Mouse (Mus musculus) hindbrain, postnatal 0 days (tissue): Measurements from ENCODE around the gene Tent5c. TPM values are rescaled to one million over a fixed set of nuclear protein-coding genes. Genes with fewer than 3 reads are reported as not detected.

Source experiments
- ATAC-seq: fragments of 200-750 bp; cut with Nextera tagmentation; 2 replicates; pipeline ENCODE4 v1.8.0; 2017; ENCODE audit warnings: mild to moderate bottlenecking, moderate TSS enrichment, moderate library complexity
- DNase-seq: peaks from one replicate; pipeline ENCODE4 v3.0.0-alpha.2; 2015; ENCODE audit warnings: low spot score
- H3K27ac ChIP-seq: fragments of 300-500 bp; sonication (generic); 2 replicates; pipeline ENCODE4 v1.5.1; 2014; ENCODE audit warnings: mild to moderate bottlenecking
- H3K27me3 ChIP-seq: fragments of 300-500 bp; sonication (generic); 2 replicates; pipeline ENCODE4 v1.6.1; 2014; ENCODE audit warnings: low read length, mixed read lengths; ENCODE audit not compliant: insufficient read depth
- H3K36me3 ChIP-seq: fragments of 300-500 bp; sonication (generic); 2 replicates; pipeline ENCODE4 v1.6.1; 2014; ENCODE audit warnings: low read length, mixed read lengths; ENCODE audit not compliant: insufficient read depth
- H3K4me1 ChIP-seq: fragments of 300-500 bp; sonication (generic); 2 replicates; pipeline ENCODE4 v1.6.1; 2014; ENCODE audit warnings: antibody characterized with exemption, low read length, mixed read lengths; ENCODE audit not compliant: insufficient read depth
- H3K4me2 ChIP-seq: fragments of 300-500 bp; sonication (generic); 2 replicates; pipeline ENCODE4 v1.6.1; 2014; ENCODE audit warnings: low read depth, mild to moderate bottlenecking, low read length, moderate library complexity, mixed read lengths
- H3K4me3 ChIP-seq: fragments of 300-500 bp; sonication (generic); 2 replicates; pipeline ENCODE4 v1.5.1; 2014; ENCODE audit warnings: low read length
- H3K9ac ChIP-seq: fragments of 300-500 bp; sonication (generic); replicated peaks from 2 replicates; pipeline ENCODE4 v1.6.1; 2014; ENCODE audit warnings: mild to moderate bottlenecking, low read length, moderate library complexity, mixed read lengths
- H3K9me3 ChIP-seq: fragments of 300-500 bp; sonication (generic); 2 replicates; pipeline ENCODE4 v1.6.1; 2016; ENCODE audit warnings: low read length, mixed read lengths
- CTCF ChIP-seq: IDR thresholded peaks from 2 replicates; pipeline ENCODE4 v1.5.1; 2016; ENCODE audit warnings: antibody characterized with exemption, control low read depth, low read depth
- WGBS: fragments of 180-500 bp; shearing (Covaris S2); extraction: QIAGEN DNeasy Blood & Tissue Kit; methylation state at CpG from one replicate; pipeline ENCODE4 v1.1.7; 2014; 5-methylcytosine and 5-hydroxymethylcytosine counted together
- polyA plus RNA-seq: library from polyadenylated mRNA; unstranded; fragments of >200 nt; fragmentation: Nextera tagmentation; extraction: Ambion mirVana; gene quantifications from 2 replicates; pipeline ENCODE4 v1.2.1, GENCODE M21; 2015
- total RNA-seq: library from RNA; depleted of rRNA; stranded (reverse); fragments of >200 nt; gene quantifications from 2 replicates; pipeline ENCODE4 v1.2.3, GENCODE M21; 2014

The Tent5c gene
- total and polyA plus RNA-seq, 2 experiments from 2014 or later, result 1.2 to 3.7 TPM

DNA sequence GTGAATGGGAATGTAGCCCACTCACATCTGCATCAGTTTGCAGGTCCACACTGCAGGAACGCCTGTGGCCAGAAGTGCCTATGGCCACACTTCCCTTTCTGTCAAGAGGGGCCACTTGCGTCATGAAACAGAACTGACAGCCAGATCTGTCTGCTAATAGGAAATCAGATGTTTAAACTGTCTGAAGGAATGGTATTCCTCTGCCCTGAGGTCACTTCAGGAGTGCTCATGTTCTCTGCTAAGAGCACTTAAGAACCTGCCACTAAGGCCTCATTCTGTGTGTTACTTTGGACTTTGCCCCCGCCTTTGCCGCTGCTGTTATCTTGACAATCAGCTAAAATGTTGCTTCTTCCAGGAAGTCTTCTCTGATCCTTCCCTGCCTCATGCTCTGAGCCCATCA is 48.4 kb downstream of the Tent5c start:
- Histone ChIP-seq H3K9ac (no peak overlapping the region), H3K4me2 (no peak overlapping the region), H3K27me3 (no peaks in the 10 kb centered on the region), H3K27ac (no peak overlapping the region), H3K4me1 (no peaks in the 10 kb centered on the region), H3K4me3 (no peak overlapping the region), H3K36me3 (no peaks in the 10 kb centered on the region), H3K9me3 (no peaks in the 10 kb centered on the region)
- TF ChIP-seq CTCF, result no peak
- DNase-seq, result no peak
- no peak for ATAC-seq
- 93% methylated on average over 4 of the region's 4 CpGs for WGBS

DNA sequence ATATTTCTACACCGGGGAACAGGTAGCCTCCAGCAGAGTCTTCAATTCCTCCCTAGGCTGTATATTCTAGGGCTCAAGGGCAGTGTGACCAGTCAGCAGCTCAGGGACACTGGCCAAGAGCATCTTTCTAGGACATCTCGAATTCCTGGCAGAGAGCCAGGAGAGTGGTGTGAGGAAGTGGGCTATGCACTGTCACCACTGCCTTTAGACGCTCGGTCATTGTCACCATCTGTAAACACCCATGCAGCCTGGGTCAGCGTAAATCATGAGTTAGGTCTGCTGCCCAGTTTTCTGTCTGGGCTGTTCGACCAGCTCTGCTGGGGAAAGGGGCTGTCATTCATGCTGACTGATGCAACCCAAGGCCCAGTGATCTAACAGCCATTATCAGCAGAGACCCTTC is 49.1 kb downstream of the Tent5c start:
- WGBS, result 31% methylated on average over 6 of the region's 6 CpGs
- H3K36me3 ChIP-seq, result no peaks in the 10 kb centered on the region
- no peak for TF ChIP-seq CTCF
- H3K27me3 ChIP-seq, result no peaks in the 10 kb centered on the region
- no peaks in the 10 kb centered on the region for H3K4me1 ChIP-seq
- no peak overlapping the region for H3K9ac ChIP-seq
- H3K4me2 ChIP-seq, result no peak overlapping the region
- ATAC-seq, result peak; percentile 76
- H3K9me3 ChIP-seq, result no peaks in the 10 kb centered on the region
- no peak overlapping the region for H3K4me3 ChIP-seq
- DNase-seq, result peak; percentile 75
- no peak overlapping the region for H3K27ac ChIP-seq

DNA sequence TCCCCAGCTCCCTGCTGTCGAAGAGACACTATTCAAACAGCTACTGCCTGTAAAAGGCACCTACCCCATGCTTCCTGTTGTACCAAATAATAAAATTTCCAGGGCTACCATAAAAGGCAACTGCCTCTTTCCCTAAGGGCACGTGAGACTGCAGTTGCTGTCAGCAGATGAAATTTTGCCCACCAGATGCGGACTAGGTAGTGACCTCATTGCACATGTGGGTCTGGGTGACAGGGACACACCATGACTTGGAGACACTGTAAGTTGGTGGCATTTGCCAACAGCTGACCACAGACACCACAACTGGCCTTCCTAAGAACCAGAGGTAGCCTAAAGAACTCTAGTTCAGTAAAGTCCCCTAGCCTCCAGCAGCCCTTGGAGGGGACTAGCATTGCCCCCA is 50.0 kb downstream of the Tent5c start:
- Histone ChIP-seq H3K27me3 (no peaks in the 10 kb centered on the region), H3K9me3 (no peaks in the 10 kb centered on the region), H3K4me3 (no peak overlapping the region), H3K9ac (no peak overlapping the region), H3K27ac (no peak overlapping the region), H3K4me1 (no peaks in the 10 kb centered on the region), H3K36me3 (no peaks in the 10 kb centered on the region), H3K4me2 (no peak overlapping the region)
- 78% methylated on average over 3 of the region's 3 CpGs for whole genome bisulfite sequencing
- TF ChIP-seq CTCF, result no peak
- DNase-seq, result no peak
- ATAC-seq, result no peak

DNA sequence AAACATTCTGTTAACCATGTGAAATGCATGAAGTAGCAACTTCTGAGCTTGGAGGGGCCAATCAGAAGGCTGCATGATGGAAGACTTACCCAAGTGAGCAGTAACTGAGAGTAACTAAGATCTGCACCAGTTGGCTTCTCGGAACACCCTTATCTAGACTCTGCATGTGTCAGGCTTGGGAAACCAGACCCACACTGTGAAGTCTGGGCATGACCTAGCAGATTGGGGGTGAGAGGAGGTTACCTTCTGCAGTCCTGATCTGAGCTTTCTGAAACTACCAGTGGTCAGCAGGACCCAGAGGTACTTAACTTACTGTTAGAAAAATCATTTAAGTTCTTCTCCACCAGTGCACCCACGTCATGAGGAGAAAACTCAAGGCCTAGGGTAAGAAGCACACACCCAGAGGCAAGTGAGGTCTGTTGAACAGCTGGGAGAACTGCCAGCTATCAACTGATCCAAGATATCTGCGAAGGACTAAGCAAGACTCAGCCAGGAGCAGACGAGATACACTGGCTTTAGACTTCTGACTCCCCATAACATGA is 50.6 kb downstream of the Tent5c start:
- Histone ChIP-seq H3K27ac (no peak overlapping the region), H3K36me3 (no peaks in the 10 kb centered on the region), H3K4me2 (no peak overlapping the region), H3K4me3 (no peak overlapping the region), H3K27me3 (no peaks in the 10 kb centered on the region), H3K9me3 (no peaks in the 10 kb centered on the region), H3K9ac (no peak overlapping the region), H3K4me1 (no peaks in the 10 kb centered on the region)
- ATAC-seq (no peak), DNase-seq (no peak)
- 83% methylated on average over 4 of the region's 4 CpGs for WGBS
- no peak for TF ChIP-seq CTCF

DNA sequence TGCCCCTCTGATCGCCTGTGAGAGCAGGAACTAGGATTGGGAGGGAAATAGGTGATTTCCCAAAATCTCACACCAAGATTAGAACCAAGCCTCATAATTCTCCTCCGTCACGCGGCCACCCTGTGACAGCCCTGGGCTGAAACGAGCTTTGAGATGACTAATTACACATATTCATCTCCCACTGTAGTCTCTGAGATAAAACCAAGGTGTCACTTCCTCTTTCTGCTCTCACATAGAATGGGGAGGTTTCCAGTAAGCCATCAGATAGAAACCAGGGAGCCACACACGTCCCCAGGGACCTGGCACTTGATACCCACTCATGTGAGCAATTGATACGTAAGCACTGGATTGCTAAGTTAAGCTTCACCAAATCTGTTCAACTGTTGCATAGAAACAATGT is 52.4 kb downstream of the Tent5c start:
- Histone ChIP-seq H3K4me3 (no peak overlapping the region), H3K36me3 (no peaks in the 10 kb centered on the region), H3K4me2 (no peak overlapping the region), H3K27me3 (no peaks in the 10 kb centered on the region), H3K9me3 (no peaks in the 10 kb centered on the region), H3K4me1 (no peaks in the 10 kb centered on the region), H3K27ac (no peak overlapping the region), H3K9ac (no peak overlapping the region)
- DNase-seq (no peak), ATAC-seq (no peak)
- TF ChIP-seq CTCF, result no peak
- 87% methylated on average over 7 of the region's 7 CpGs for WGBS

DNA sequence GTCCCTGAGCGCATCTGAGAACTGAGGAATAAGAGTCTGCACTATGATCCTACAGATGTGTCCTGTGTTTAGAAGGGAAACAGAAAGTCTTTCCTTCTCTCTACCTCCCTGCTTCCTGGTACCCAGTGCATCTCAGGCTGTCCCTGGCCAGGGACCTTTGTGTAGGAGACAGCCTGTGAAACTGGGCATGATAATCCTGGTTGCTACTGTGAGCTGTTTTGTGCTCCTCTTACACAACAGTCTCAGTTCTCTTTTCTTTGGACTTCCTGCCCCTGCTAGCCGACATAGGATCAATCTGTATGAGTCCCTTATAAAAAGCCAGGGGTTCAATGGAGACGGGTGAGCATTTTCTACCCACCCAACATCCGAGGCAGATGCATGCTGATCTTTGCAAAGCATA is 57.4 kb downstream of the Tent5c start:
- Histone ChIP-seq H3K4me1 (no peaks in the 10 kb centered on the region), H3K27me3 (no peaks in the 10 kb centered on the region)
- 82% methylated on average over 4 of the region's 4 CpGs for WGBS

DNA sequence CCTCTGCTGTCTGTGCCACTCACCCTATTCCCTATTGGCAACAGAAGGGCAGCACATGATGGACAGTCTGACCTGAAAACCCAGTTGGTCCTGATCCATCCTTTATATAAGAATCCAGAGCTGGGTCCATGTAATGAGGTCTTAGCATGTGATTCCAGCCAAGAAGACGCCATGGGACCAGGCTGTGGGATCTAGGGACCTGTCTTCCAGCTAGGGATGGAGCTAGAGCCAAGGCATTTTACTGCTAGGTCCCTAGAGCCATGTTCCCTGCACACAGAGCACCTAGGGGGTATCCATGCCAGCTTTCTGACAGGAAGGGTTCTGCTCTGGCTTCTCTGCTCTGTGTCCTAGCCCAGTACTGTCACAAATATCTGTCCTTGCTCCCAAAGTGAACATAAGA is 58.4 kb downstream of the Tent5c start:
- Histone ChIP-seq H3K36me3 (no peaks in the 10 kb centered on the region), H3K27ac (no peak overlapping the region), H3K27me3 (no peaks in the 10 kb centered on the region), H3K4me2 (no peak overlapping the region), H3K4me1 (no peaks in the 10 kb centered on the region), H3K9ac (no peak overlapping the region), H3K4me3 (no peak overlapping the region), H3K9me3 (no peaks in the 10 kb centered on the region)
- ATAC-seq (no peak), DNase-seq (no peak)
- WGBS, result 77% methylated on average over 1 of the region's 1 CpGs
- no peak for TF ChIP-seq CTCF

More for the DNA sequence above, 57.4 kb downstream of the Tent5c start:
- H3K36me3 ChIP-seq, result no peaks in the 10 kb centered on the region
- ATAC-seq, result no peak
- no peak overlapping the region for H3K4me3 ChIP-seq
- no peak overlapping the region for H3K9ac ChIP-seq
- DNase-seq, result no peak
- H3K4me2 ChIP-seq, result no peak overlapping the region
- no peaks in the 10 kb centered on the region for H3K9me3 ChIP-seq
- H3K27ac ChIP-seq, result no peak overlapping the region
- TF ChIP-seq CTCF, result no peak
